In the genomic region with DNA sequence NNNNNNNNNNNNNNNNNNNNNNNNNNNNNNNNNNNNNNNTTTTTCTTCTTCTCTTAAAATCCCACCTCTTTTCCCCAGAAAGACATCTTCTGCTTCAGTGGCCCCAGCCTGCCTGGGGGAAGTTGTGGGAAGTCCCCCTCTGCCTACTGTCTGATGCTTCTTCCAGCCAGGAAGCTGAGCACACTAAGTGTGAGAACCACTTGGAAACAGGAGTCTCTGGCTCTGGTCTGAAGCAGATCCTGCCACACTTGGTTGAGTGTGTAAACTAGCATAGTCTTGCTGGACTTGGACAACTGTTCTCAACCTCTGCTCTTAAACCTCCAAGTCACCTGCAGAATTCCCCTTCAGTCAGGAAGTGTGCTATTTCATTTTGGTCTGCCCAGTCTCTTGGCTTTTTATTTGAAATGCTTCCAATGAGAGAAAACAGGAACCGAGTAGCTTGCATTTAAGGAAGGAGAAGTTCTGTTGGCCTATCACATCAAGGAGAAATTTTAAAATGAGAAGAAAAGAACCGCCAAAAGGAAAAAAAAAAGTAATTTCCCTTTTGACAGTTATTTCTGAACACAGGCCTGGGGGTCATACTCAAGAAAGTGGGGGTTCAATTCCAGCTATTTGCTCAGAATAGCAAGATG, we compare ENCODE assay signal across 18 mouse cellular contexts. TPM values are rescaled to one million over a fixed set of nuclear protein-coding genes. Genes with fewer than 3 reads are reported as not detected.
DNase-seq lines count a peak whose midpoint lies in the region; ATAC-seq and TF ChIP-seq lines count a peak whose summit lies in the region.
"Had no signal": no experiment of that assay in that cellular context is flagged by ENCODE, and none has a peak within 500 bp of the region (broad histone marks: within the 10 kb centered on the region; RNA-seq: fewer than 3 reads in every experiment).

No protein-coding gene starts in this region.

- H3K9me3 ChIP-seq in hindbrain, embryonic 14.5 days (ENCODE audit: control insufficient read depth, low read length): peaks cover 6% of the 10 kb centered on the region; the same call in 1 of the 2 replicates
- H3K9me3 ChIP-seq in hindbrain, embryonic 10.5 days: peaks cover 12% of the 10 kb centered on the region
- H3K9me3 ChIP-seq: heart, embryonic 15.5 days; intestine, embryonic 15.5 days had no signal

- WGBS in hindbrain, embryonic 14.5 days: 86% methylated on average over 2 of the region's 2 CpGs
- 78% methylated on average over 2 of the region's 2 CpGs for WGBS in hindbrain, embryonic 10.5 days
- WGBS in spleen, adult 2 months: 10% methylated on average over 2 of the region's 2 CpGs

- H3K4me3 ChIP-seq in hindbrain, embryonic 14.5 days (replicated peaks; ENCODE audit: low read length): no peak overlapping the region
- no peak overlapping the region for H3K4me3 ChIP-seq in hindbrain, embryonic 10.5 days
- no peak overlapping the region for H3K4me3 ChIP-seq in spleen, adult 2 months (ENCODE audit: extremely low read depth, insufficient read depth, insufficient read length)
- H3K4me3 ChIP-seq: erythroblast, embryonic 14.5 days; heart, embryonic 15.5 days; hindbrain, embryonic 12.5 days; intestine, embryonic 15.5 days had no signal

- no peak for ATAC-seq in hindbrain, embryonic 14.5 days (ENCODE audit: low FRiP score)
- peak; percentile 43 for ATAC-seq in granulocyte monocyte progenitor cell, adult 5-6 weeks (replicated peaks; ENCODE audit: poor library complexity, severe bottlenecking)
- ATAC-seq: forebrain, embryonic 16.5 days; intestine, embryonic 15.5 days had no signal

- no peak overlapping the region for H3K27ac ChIP-seq in hindbrain, embryonic 14.5 days
- no peak overlapping the region for H3K27ac ChIP-seq in hindbrain, embryonic 10.5 days
- H3K27ac ChIP-seq in spleen, adult 2 months (ENCODE audit: insufficient read depth, low read length): peak overlapping the region; percentile 49; the same call in 1 of the 2 replicates
- H3K27ac ChIP-seq: heart, embryonic 15.5 days; hindbrain, embryonic 12.5 days; intestine, embryonic 15.5 days; liver, embryonic 14.5 days had no signal

- H3K27me3 ChIP-seq in hindbrain, embryonic 14.5 days (ENCODE audit: control insufficient read depth, insufficient read depth, low read length): no peaks in the 10 kb centered on the region
- no peaks in the 10 kb centered on the region for H3K27me3 ChIP-seq in hindbrain, embryonic 10.5 days (ENCODE audit: insufficient read depth, poor library complexity, severe bottlenecking)
- H3K27me3 ChIP-seq in spleen, adult 2 months (ENCODE audit: control insufficient read depth, insufficient read depth, low read length): no peaks in the 10 kb centered on the region
- H3K27me3 ChIP-seq: intestine, embryonic 15.5 days had no signal

- no peak overlapping the region for H3K9ac ChIP-seq in hindbrain, embryonic 14.5 days
- H3K9ac ChIP-seq: heart, embryonic 15.5 days; hindbrain, embryonic 12.5 days; intestine, embryonic 15.5 days; liver, embryonic 14.5 days had no signal

- no peaks in the 10 kb centered on the region for H3K36me3 ChIP-seq in hindbrain, embryonic 14.5 days (replicated peaks; ENCODE audit: control insufficient read depth, insufficient read depth)
- no peaks in the 10 kb centered on the region for H3K36me3 ChIP-seq in hindbrain, embryonic 10.5 days
- no peaks in the 10 kb centered on the region for H3K36me3 ChIP-seq in spleen, adult 2 months (ENCODE audit: control insufficient read depth, insufficient read depth, low read length)
- H3K36me3 ChIP-seq: heart, embryonic 15.5 days; hindbrain, embryonic 12.5 days; intestine, embryonic 15.5 days had no signal

- H3K4me2 ChIP-seq in hindbrain, embryonic 14.5 days (replicated peaks): no peak overlapping the region
- H3K4me2 ChIP-seq: heart, embryonic 15.5 days; hindbrain, embryonic 12.5 days; intestine, embryonic 15.5 days had no signal

- H3K4me1 ChIP-seq in hindbrain, embryonic 14.5 days (replicated peaks; ENCODE audit: control insufficient read depth, insufficient read depth, low read length): no peaks in the 10 kb centered on the region
- no peaks in the 10 kb centered on the region for H3K4me1 ChIP-seq in hindbrain, embryonic 10.5 days (replicated peaks)
- H3K4me1 ChIP-seq in spleen, adult 2 months (ENCODE audit: control insufficient read depth, insufficient read depth, insufficient read length): peaks cover 8% of the 10 kb centered on the region; the same call in 1 of the 2 replicates
- H3K4me1 ChIP-seq: heart, embryonic 15.5 days; hindbrain, embryonic 12.5 days; intestine, embryonic 15.5 days had no signal

- DNase-seq in hindbrain, embryonic 14.5 days (ENCODE audit: low spot score): peak; percentile 8
- DNase-seq in hindbrain, embryonic 10.5 days (ENCODE audit: low spot score): no peak
- DNase-seq in spleen, adult 2 months (ENCODE audit: low read depth in 1 of 2, low spot score in 2 of 2): no peak
- DNase-seq in spleen, postnatal 10 days (ENCODE audit: low spot score in 2 of 2): no peak
- no peak for DNase-seq in thymus, postnatal 10 days (ENCODE audit: low spot score in 2 of 2)
- DNase-seq in right cerebral cortex, postnatal 36 days (ENCODE audit: low spot score in 2 of 2): no peak
- no peak for DNase-seq in adrenal gland, adult 8-10 months
- DNase-seq: cerebellum, adult 11-12 months; kidney, postnatal 14 days; midbrain, embryonic 14.5 days; thymus, postnatal 36 days had no signal

- TF ChIP-seq CTCF in spleen, adult 2 months (IDR thresholded peaks at IDR 0.05; ENCODE audit: extremely low read depth, insufficient read depth, insufficient read length, insufficient replicate concordance): no peak

- TF ChIP-seq POLR2A in spleen, adult 2 months (IDR thresholded peaks at IDR 0.05; ENCODE audit: low read depth, low read length): no peak

RNA-seq across cellular contexts. Expression of gene Tagap, which starts 11.1 kb away (rescaled TPM):
- polyA plus RNA-seq in hindbrain, embryonic 14.5 days (2014; fragmentation: Nextera tagmentation; extraction: Ambion mirVana): 0.50 and 0.92 TPM in 2 replicates
- polyA plus RNA-seq in hindbrain, embryonic 10.5 days (2016; fragmentation: Nextera tagmentation; extraction: Ambion mirVana): 0.58 and 0.76 TPM in 2 replicates
- 14.6 and 16.8 TPM in 2 replicates for polyA plus RNA-seq in spleen, adult 2 months (2012; rRNA removed)
- total RNA-seq in granulocyte monocyte progenitor cell, adult 5-6 weeks (2014; fragmentation: Nextera tagmentation): 21.8 and 23.3 TPM in 2 replicates
- 19.3 and 21.8 TPM in 2 replicates for total RNA-seq in granulocyte monocyte progenitor cell, adult 5-6 weeks (2017)
- 1 to 10 TPM; 6.0 to 7.5 (median 6.9) TPM for total RNA-seq in adrenal gland, adult 8-10 months (2022)
- polyA plus RNA-seq: erythroblast, embryonic 14.5 days had no signal

RNA-seq across cellular contexts. Expression of gene Rsph3a, which starts 30.7 kb away (rescaled TPM):
- polyA plus RNA-seq in hindbrain, embryonic 14.5 days (2014; fragmentation: Nextera tagmentation; extraction: Ambion mirVana): 73.7 and 86.5 TPM in 2 replicates
- 60.2 and 61.8 TPM in 2 replicates for polyA plus RNA-seq in hindbrain, embryonic 10.5 days (2016; fragmentation: Nextera tagmentation; extraction: Ambion mirVana)
- 27.1 and 37.2 TPM in 2 replicates for polyA plus RNA-seq in spleen, adult 2 months (2012; rRNA removed)
- total RNA-seq in granulocyte monocyte progenitor cell, adult 5-6 weeks (2014; fragmentation: Nextera tagmentation): 14.5 and 28.2 TPM in 2 replicates
- 61.7 and 125 TPM in 2 replicates for total RNA-seq in granulocyte monocyte progenitor cell, adult 5-6 weeks (2017)
- 10 to 100 TPM; 42.4 to 64.2 (median 45.2) TPM for total RNA-seq in adrenal gland, adult 8-10 months (2022)
